Mouse (Mus musculus): ENCODE data around the gene Limk1. TPM values are rescaled to one million over a fixed set of nuclear protein-coding genes. Genes with fewer than 3 reads are reported as not detected.

The Limk1 gene
- polyA plus RNA-seq (2015; fragmentation: Nextera tagmentation; extraction: Ambion mirVana): 3.1 and 3.8 TPM in 2 replicates

- H3K9me3 ChIP-seq: no peaks in the 10 kb centered on the region
- WGBS: under 1% methylated on average over 64 of the region's 69 CpGs
- no peak for ATAC-seq (ENCODE audit: extremely low read depth, insufficient number of reproducible peaks, low FRiP score, low TSS enrichment)
- H3K27ac ChIP-seq (replicated peaks): peak within 1 kb of the TSS; percentile 63
- H3K4me1 ChIP-seq: peaks cover 15% of the 10 kb centered on the region
- H3K36me3 ChIP-seq: peaks cover 26% of the 10 kb centered on the region
- 0 out of 2 replicates have a peak, but pooled peaks cover 5% of the 10 kb centered on the region for H3K27me3 ChIP-seq (replicated peaks)
- peak within 1 kb of the TSS; percentile 97 for H3K4me2 ChIP-seq
- peak within 1 kb of the TSS; percentile 84 for H3K9ac ChIP-seq
- H3K4me3 ChIP-seq: peak within 1 kb of the TSS; percentile 70
These were observed at the start of gene Limk1 for GRCm38 (mm10) chr5:134688086-134688717. Limk1 (minus strand) TSS chr5:134688598.

DNA sequence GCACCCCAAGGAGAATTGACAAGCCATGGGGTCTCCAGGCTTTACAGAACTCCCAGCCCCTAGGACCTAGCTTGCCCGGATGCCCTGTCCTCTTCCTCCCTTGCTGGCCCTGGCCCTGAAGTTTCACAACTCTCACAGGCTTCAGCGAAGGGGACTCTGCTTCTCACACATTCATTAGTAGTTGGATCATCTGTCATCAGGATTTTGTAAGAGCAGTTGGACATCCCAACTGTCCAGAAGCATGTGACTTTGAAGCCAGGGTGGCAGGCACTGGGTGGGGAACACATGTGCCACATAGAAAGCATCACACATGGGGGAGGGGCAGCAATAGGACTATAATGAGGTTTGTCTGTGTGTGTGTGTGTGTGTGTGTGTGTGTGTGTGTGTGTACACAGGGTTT lies 46.5 kb upstream of the Limk1 start:
- Histone ChIP-seq H3K9ac (no peak overlapping the region), H3K4me1 (peaks cover 9% of the 10 kb centered on the region), H3K9me3 (no peaks in the 10 kb centered on the region), H3K27ac (replicated peaks) (no peak overlapping the region), H3K36me3 (peaks cover 26% of the 10 kb centered on the region), H3K27me3 (replicated peaks) (no peaks in the 10 kb centered on the region), H3K4me2 (no peak overlapping the region), H3K4me3 (no peak overlapping the region)
- ATAC-seq (ENCODE audit: extremely low read depth, insufficient number of reproducible peaks, low FRiP score, low TSS enrichment): no peak
- WGBS: 40% methylated on average over 2 of the region's 2 CpGs

DNA sequence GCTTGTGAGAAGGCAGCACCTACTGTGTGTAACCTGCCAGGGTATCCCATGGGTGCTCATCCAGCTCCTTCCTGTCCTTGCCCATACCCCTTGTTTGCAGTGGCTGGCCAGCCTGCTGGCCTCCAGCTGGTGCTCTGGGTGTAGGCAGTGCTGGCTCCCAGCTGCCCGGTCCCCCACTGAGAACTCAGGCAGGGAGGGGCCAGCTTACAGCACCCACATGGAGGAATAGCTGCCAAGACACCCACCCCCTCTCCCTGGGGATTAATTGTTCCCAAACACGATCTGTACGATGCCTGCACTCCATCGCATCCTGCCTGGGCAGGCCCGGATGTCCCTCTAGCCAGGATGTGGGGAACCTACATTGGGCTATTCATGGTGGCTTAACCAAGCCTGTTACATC lies 45.7 kb upstream of the Limk1 start:
- Histone ChIP-seq H3K9ac (no peak overlapping the region), H3K27me3 (replicated peaks) (no peaks in the 10 kb centered on the region), H3K4me2 (no peak overlapping the region), H3K27ac (replicated peaks) (no peak overlapping the region), H3K4me1 (peaks cover 9% of the 10 kb centered on the region), H3K9me3 (no peaks in the 10 kb centered on the region), H3K4me3 (no peak overlapping the region), H3K36me3 (peaks cover 31% of the 10 kb centered on the region)
- ATAC-seq (ENCODE audit: extremely low read depth, insufficient number of reproducible peaks, low FRiP score, low TSS enrichment): no peak
- 70% methylated on average over 5 of the region's 5 CpGs for WGBS

DNA sequence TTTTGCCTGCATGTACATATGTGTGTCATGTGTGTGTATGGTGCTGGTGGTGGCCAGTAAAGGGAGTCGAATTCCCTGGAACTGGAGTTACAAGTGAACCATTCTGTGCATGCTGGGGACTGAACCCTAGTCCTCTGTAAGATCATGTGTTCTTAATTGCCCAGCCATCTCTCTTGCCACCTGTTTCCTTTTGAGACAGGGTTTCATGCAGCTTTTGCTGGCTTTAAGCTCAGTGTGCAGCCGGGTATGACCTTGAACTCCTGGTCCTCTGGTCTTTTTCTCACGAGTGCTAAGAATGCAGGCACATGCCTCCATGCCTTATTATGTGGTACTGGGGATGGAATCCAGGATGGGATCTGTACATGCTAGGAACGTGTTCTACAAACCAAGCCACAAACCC lies 44.8 kb upstream of the Limk1 start:
- Histone ChIP-seq H3K27ac (replicated peaks) (no peak overlapping the region), H3K36me3 (peaks cover 34% of the 10 kb centered on the region), H3K9me3 (no peaks in the 10 kb centered on the region), H3K9ac (no peak overlapping the region), H3K27me3 (replicated peaks) (no peaks in the 10 kb centered on the region), H3K4me1 (peaks cover 9% of the 10 kb centered on the region), H3K4me3 (no peak overlapping the region), H3K4me2 (no peak overlapping the region)
- WGBS: 62% methylated on average over 4 of the region's 4 CpGs
- no peak for ATAC-seq (ENCODE audit: extremely low read depth, insufficient number of reproducible peaks, low FRiP score, low TSS enrichment)

DNA sequence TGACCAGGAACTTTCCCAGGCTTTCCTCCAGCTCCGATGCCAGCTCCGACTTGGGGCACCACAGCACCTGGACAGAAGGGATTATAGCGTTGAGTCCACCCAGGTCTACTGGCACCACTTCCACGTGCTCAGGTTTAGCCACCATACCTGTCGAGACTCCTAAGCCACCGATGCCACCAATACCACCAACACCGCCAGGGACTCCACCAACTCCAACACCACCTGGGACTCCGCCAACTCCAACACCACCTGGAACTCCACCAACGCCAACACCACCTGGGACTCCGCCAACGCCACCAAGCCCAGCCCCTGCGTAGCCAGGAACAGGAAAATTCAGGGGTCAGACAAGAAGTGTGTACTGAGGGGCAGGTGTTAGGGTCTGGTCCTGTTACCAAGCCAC lies 40.7 kb upstream of the Limk1 start:
- Histone ChIP-seq H3K9ac (no peak overlapping the region), H3K4me2 (no peak overlapping the region), H3K36me3 (peaks cover 35% of the 10 kb centered on the region), H3K27me3 (replicated peaks) (no peaks in the 10 kb centered on the region), H3K9me3 (no peaks in the 10 kb centered on the region), H3K4me3 (no peak overlapping the region), H3K27ac (replicated peaks) (no peak overlapping the region), H3K4me1 (no peaks in the 10 kb centered on the region)
- WGBS: 83% methylated on average over 12 of the region's 12 CpGs
- ATAC-seq (ENCODE audit: extremely low read depth, insufficient number of reproducible peaks, low FRiP score, low TSS enrichment): no peak

DNA sequence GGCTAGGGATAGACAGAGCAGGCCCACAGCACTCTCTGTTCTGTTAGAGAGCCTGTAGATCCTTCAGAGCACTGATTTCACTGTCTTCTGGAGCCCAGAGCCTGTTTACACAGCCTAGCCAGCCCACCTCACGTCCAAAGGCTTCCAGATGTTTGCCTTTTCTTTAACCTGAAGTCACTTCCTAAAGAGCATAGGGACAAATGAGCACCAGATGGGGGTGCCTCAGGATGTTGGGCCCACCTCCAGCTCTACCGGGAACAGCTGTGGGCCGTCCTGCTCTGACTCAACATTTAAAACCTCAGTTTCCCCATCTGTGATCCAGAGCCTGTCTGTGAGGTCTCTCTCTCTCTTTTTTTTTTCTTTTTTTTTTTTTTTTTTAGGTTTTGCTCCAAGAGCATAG lies 40.1 kb upstream of the Limk1 start:
- ATAC-seq (ENCODE audit: extremely low read depth, insufficient number of reproducible peaks, low FRiP score, low TSS enrichment): no peak
- H3K36me3 ChIP-seq: peaks cover 32% of the 10 kb centered on the region

GRCm38 (mm10) chr5:134727001-134727639 lies 38.7 kb upstream of the Limk1 start:
- Histone ChIP-seq H3K36me3 (peaks cover 26% of the 10 kb centered on the region), H3K4me3 (no peak overlapping the region), H3K27ac (replicated peaks) (no peak overlapping the region), H3K9ac (no peak overlapping the region), H3K4me1 (no peaks in the 10 kb centered on the region), H3K9me3 (no peaks in the 10 kb centered on the region), H3K4me2 (no peak overlapping the region), H3K27me3 (replicated peaks) (no peaks in the 10 kb centered on the region; the same call in 1 of the 2 replicates)
- 69% methylated on average over 8 of the region's 8 CpGs for WGBS
- ATAC-seq (ENCODE audit: extremely low read depth, insufficient number of reproducible peaks, low FRiP score, low TSS enrichment): no peak; the same call in 1 of the 2 replicates

More for the DNA sequence above, 40.1 kb upstream of the Limk1 start:
- no peaks in the 10 kb centered on the region for H3K27me3 ChIP-seq (replicated peaks)
- no peaks in the 10 kb centered on the region for H3K4me1 ChIP-seq
- WGBS: 68% methylated on average over 3 of the region's 3 CpGs
- H3K4me2 ChIP-seq: no peak overlapping the region
- H3K9ac ChIP-seq: no peak overlapping the region
- no peak overlapping the region for H3K4me3 ChIP-seq
- H3K9me3 ChIP-seq: no peaks in the 10 kb centered on the region
- no peak overlapping the region for H3K27ac ChIP-seq (replicated peaks)

GRCm38 (mm10) chr5:134725299-134725698 lies 36.9 kb upstream of the Limk1 start:
- Histone ChIP-seq H3K9me3 (no peaks in the 10 kb centered on the region), H3K4me3 (no peak overlapping the region), H3K27ac (replicated peaks) (no peak overlapping the region), H3K27me3 (replicated peaks) (no peaks in the 10 kb centered on the region; the same call in none of the 2 replicates), H3K9ac (no peak overlapping the region), H3K4me2 (no peak overlapping the region), H3K4me1 (no peaks in the 10 kb centered on the region), H3K36me3 (peaks cover 33% of the 10 kb centered on the region)
- ATAC-seq (ENCODE audit: extremely low read depth, insufficient number of reproducible peaks, low FRiP score, low TSS enrichment): no peak
- 57% methylated on average over 4 of the region's 4 CpGs for WGBS

- H3K27ac ChIP-seq (replicated peaks): no peak overlapping the region
- ATAC-seq (ENCODE audit: extremely low read depth, insufficient number of reproducible peaks, low FRiP score, low TSS enrichment): no peak; the same call in 1 of the 2 replicates
- no peaks in the 10 kb centered on the region for H3K9me3 ChIP-seq
- peaks cover 6% of the 10 kb centered on the region; the same call in 1 of the 2 replicates for H3K4me1 ChIP-seq
- H3K4me3 ChIP-seq: no peak overlapping the region
- no peak overlapping the region for H3K4me2 ChIP-seq
- 38% methylated on average over 4 of the region's 4 CpGs for WGBS
- H3K9ac ChIP-seq: no peak overlapping the region
- H3K27me3 ChIP-seq (replicated peaks): peaks cover 22% of the 10 kb centered on the region
- peaks cover 38% of the 10 kb centered on the region for H3K36me3 ChIP-seq
These were observed 31.7 kb upstream of the Limk1 start for GRCm38 (mm10) chr5:134720058-134720457.

DNA sequence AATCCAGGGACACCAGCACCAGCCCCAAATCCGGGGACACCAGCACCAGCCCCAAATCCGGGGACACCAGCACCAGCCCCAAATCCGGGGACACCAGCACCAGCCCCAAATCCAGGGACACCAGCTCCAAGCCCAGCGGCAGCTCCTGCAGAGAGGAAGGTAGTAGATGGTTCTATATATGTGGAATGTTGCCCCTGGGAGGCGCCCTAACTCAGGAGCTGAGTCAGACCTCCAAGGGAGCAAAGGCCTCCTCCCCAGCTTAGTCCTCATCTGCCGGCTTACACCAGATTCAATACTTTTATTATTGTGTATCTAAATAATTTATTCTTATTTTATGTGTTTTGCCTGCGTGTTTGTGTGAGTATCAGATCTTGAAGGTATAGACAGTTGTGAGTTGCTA lies 22.7 kb upstream of the Limk1 start:
- WGBS: 64% methylated on average over 7 of the region's 7 CpGs
- H3K9me3 ChIP-seq: no peaks in the 10 kb centered on the region
- no peak for ATAC-seq (ENCODE audit: extremely low read depth, insufficient number of reproducible peaks, low FRiP score, low TSS enrichment)

DNA sequence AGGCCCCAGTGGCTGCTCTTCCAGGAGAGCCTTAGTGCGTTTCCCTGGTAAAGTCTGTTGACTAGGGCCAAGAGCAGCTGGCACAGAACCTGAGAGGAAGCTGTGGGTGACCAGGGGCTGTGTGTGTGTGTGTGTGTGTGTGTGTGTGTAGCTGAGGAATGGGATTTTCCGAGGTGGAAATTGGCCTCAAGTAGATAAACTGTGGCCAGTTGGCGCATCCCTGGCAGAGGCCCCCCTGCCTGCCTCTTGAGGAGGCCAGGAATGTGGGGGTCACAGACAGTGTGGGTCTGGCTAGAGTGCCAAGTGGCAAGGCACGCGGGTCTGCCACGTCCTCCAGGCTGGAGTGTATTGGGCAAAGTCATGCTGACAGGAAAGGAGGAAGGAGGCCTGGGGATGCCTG lies 20.9 kb upstream of the Limk1 start:
- Histone ChIP-seq H3K4me2 (no peak overlapping the region), H3K27ac (replicated peaks) (no peak overlapping the region), H3K36me3 (peaks cover 50% of the 10 kb centered on the region), H3K4me3 (no peak overlapping the region), H3K4me1 (0 out of 2 replicates have a peak, but pooled peaks cover 3% of the 10 kb centered on the region), H3K27me3 (replicated peaks) (peaks cover 21% of the 10 kb centered on the region), H3K9ac (no peak overlapping the region), H3K9me3 (no peaks in the 10 kb centered on the region)
- WGBS: 49% methylated on average over 6 of the region's 6 CpGs
- no peak for ATAC-seq (ENCODE audit: extremely low read depth, insufficient number of reproducible peaks, low FRiP score, low TSS enrichment)

More for the DNA sequence above, 22.7 kb upstream of the Limk1 start:
- H3K36me3 ChIP-seq: peaks cover 54% of the 10 kb centered on the region
- 0 out of 2 replicates have a peak, but pooled peaks cover 3% of the 10 kb centered on the region for H3K4me1 ChIP-seq
- H3K4me3 ChIP-seq: no peak overlapping the region
- no peak overlapping the region for H3K4me2 ChIP-seq
- peaks cover 23% of the 10 kb centered on the region for H3K27me3 ChIP-seq (replicated peaks)
- no peak overlapping the region for H3K9ac ChIP-seq
- no peak overlapping the region for H3K27ac ChIP-seq (replicated peaks)

- H3K9ac ChIP-seq: no peak overlapping the region
- H3K27me3 ChIP-seq (replicated peaks): peaks cover 24% of the 10 kb centered on the region
- no peaks in the 10 kb centered on the region for H3K4me1 ChIP-seq
- H3K27ac ChIP-seq (replicated peaks): no peak overlapping the region
- ATAC-seq (ENCODE audit: extremely low read depth, insufficient number of reproducible peaks, low FRiP score, low TSS enrichment): no peak
- peaks cover 29% of the 10 kb centered on the region for H3K36me3 ChIP-seq
- no peaks in the 10 kb centered on the region for H3K9me3 ChIP-seq
- H3K4me3 ChIP-seq: no peak overlapping the region
- no peak overlapping the region for H3K4me2 ChIP-seq
These were observed 15.8 kb upstream of the Limk1 start for GRCm38 (mm10) chr5:134704157-134704556.

All from heart, embryonic 13.5 days (tissue).